Mouse (Mus musculus): ENCODE measurements at regions not wholly inside any gene's neighbourhood (a gene's known extent, or its start where the extent isn't known, plus 50 kb on each side); places are given as distances from the start of the nearest gene placed in this dataset.

DNA sequence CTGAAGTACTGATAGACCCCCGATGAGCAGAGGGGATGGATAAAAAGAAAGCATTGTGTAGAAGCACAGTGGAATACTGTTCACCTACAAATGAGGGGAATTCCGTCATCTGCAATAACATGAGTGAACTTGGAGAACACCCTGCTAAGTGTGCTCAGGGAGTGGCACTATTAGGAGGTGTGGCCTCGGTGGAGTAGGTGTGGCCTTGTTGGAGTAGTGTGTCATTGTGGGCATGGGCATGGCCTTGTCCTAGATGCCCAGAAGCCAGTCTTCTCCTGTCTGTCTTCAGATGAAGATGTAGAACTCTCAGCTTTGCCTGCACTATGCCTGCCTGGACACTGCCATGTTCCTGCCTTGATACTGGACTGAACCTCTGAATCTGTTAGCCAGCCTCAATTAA, 86.2 kb upstream of the Kl start:
- H3K27ac ChIP-seq: no peak overlapping the region
- no peak overlapping the region for H3K9ac ChIP-seq
- ATAC-seq (ENCODE audit: insufficient read depth, low FRiP score, low read depth): no peak
- WGBS: 81% methylated on average over 3 of the region's 3 CpGs
- H3K4me2 ChIP-seq: no peak overlapping the region
- no peaks in the 10 kb centered on the region for H3K27me3 ChIP-seq (replicated peaks)
- no peaks in the 10 kb centered on the region for H3K4me1 ChIP-seq
- no peaks in the 10 kb centered on the region for H3K36me3 ChIP-seq
- H3K9me3 ChIP-seq: no peaks in the 10 kb centered on the region
- H3K4me3 ChIP-seq (replicated peaks): no peak overlapping the region

- H3K4me1 ChIP-seq: no peaks in the 10 kb centered on the region
- H3K4me3 ChIP-seq (replicated peaks): no peak overlapping the region
- H3K9ac ChIP-seq: no peak overlapping the region
- ATAC-seq (ENCODE audit: insufficient read depth, low FRiP score, low read depth): no peak
- H3K4me2 ChIP-seq: no peak overlapping the region
- 46% methylated on average over 4 of the region's 4 CpGs for WGBS
- no peaks in the 10 kb centered on the region for H3K36me3 ChIP-seq
- no peaks in the 10 kb centered on the region for H3K27me3 ChIP-seq (replicated peaks)
- H3K9me3 ChIP-seq: no peaks in the 10 kb centered on the region
- no peak overlapping the region for H3K27ac ChIP-seq
Observed at GRCm38 (mm10) chr5:150869954-150870353, 82.5 kb upstream of the Kl start.

GRCm38 (mm10) chr5:150878805-150879204, 73.6 kb upstream of the Kl start:
- Histone ChIP-seq H3K27me3 (replicated peaks) (no peaks in the 10 kb centered on the region), H3K9ac (no peak overlapping the region), H3K36me3 (no peaks in the 10 kb centered on the region), H3K4me1 (no peaks in the 10 kb centered on the region), H3K27ac (no peak overlapping the region), H3K4me3 (replicated peaks) (no peak overlapping the region), H3K9me3 (no peaks in the 10 kb centered on the region), H3K4me2 (no peak overlapping the region)
- no peak for ATAC-seq (ENCODE audit: insufficient read depth, low FRiP score, low read depth)
- WGBS: 44% methylated on average over 4 of the region's 4 CpGs

DNA sequence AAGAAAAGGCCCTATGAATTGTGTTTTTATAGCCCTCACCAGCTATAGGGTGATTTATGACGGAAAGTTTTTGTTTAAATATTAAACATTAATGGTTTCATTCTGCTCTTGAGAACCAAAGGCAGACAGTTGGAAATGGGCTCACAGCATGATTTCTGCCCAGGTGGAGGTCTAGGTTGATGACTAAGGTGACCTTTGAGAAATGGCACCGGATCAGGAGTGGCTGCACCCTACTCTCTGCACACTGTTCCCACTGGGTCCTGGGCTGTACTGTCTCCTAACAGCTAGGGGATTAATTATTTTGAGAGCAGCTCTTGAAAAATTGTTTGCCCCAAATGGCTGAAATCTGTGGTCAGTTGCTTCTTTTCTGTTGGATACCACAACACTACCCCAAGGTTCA, 68.7 kb upstream of the Kl start:
- Histone ChIP-seq H3K36me3 (no peaks in the 10 kb centered on the region), H3K9ac (no peak overlapping the region), H3K27me3 (replicated peaks) (no peaks in the 10 kb centered on the region), H3K4me3 (replicated peaks) (no peak overlapping the region), H3K4me1 (no peaks in the 10 kb centered on the region), H3K27ac (no peak overlapping the region), H3K4me2 (no peak overlapping the region), H3K9me3 (no peaks in the 10 kb centered on the region)
- ATAC-seq (ENCODE audit: insufficient read depth, low FRiP score, low read depth): no peak
- 65% methylated on average over 2 of the region's 2 CpGs for WGBS

GRCm38 (mm10) chr5:150890086-150890485, 62.3 kb upstream of the Kl start:
- no peaks in the 10 kb centered on the region for H3K9me3 ChIP-seq
- no peaks in the 10 kb centered on the region for H3K36me3 ChIP-seq
- no peak overlapping the region for H3K4me3 ChIP-seq (replicated peaks)
- no peak overlapping the region for H3K27ac ChIP-seq
- no peaks in the 10 kb centered on the region for H3K27me3 ChIP-seq (replicated peaks)
- H3K4me1 ChIP-seq: peaks cover 4% of the 10 kb centered on the region; the same call in 1 of the 2 replicates
- H3K4me2 ChIP-seq: no peak overlapping the region
- ATAC-seq (ENCODE audit: insufficient read depth, low FRiP score, low read depth): peak; percentile 58; the same call in 1 of the 2 replicates
- no peak overlapping the region for H3K9ac ChIP-seq
- WGBS: 72% methylated on average over 4 of the region's 4 CpGs

DNA sequence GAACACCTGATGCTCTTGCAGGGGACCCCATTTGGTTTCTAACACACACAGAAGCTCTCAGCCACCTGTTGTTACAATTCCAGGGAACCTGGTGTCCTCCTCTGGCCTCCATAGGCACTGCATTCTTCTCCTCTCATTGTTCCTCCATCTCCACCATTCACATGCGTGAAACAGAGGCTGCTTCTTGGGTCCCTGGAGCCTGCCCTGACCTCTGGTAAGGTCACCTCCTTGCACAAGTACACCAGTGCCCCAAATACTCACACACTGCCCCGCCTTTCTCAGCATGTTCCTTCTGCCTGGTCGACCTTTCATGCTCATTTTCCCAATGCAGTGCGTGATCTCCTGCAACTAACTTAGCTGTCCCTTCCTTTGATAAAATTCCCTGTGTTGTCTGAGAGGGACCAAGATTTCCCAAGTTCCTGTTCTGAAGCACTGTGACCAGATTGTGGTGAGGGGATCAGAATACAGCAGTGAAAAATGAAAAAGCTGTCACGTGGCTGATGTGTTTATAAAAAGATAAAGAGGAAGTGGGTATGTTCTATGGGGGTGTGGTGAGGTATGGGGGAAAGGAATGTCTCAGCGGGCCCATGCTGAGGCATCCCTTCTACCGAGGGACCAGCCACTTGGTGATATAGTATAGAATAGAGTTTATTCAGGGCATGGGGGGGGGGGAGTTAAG, 61.0 kb upstream of the Kl start:
- H3K27ac ChIP-seq: no peak overlapping the region
- no peak overlapping the region for H3K4me2 ChIP-seq
- ATAC-seq (ENCODE audit: insufficient read depth, low FRiP score, low read depth): no peak
- H3K9me3 ChIP-seq: no peaks in the 10 kb centered on the region
- H3K36me3 ChIP-seq: no peaks in the 10 kb centered on the region
- H3K4me3 ChIP-seq (replicated peaks): no peak overlapping the region
- no peaks in the 10 kb centered on the region for H3K27me3 ChIP-seq (replicated peaks)
- H3K4me1 ChIP-seq: peaks cover 4% of the 10 kb centered on the region; the same call in 1 of the 2 replicates
- WGBS: 75% methylated on average over 7 of the region's 7 CpGs
- H3K9ac ChIP-seq: no peak overlapping the region

- WGBS: 17% methylated on average over 3 of the region's 3 CpGs
- ATAC-seq (ENCODE audit: insufficient read depth, low FRiP score, low read depth): no peak
- H3K4me2 ChIP-seq: no peak overlapping the region
- no peak overlapping the region for H3K4me3 ChIP-seq (replicated peaks)
- H3K36me3 ChIP-seq: no peaks in the 10 kb centered on the region
- no peaks in the 10 kb centered on the region for H3K27me3 ChIP-seq (replicated peaks)
- no peaks in the 10 kb centered on the region for H3K9me3 ChIP-seq
- H3K27ac ChIP-seq: no peak overlapping the region
- H3K4me1 ChIP-seq: peaks cover 4% of the 10 kb centered on the region; the same call in 1 of the 2 replicates
- no peak overlapping the region for H3K9ac ChIP-seq
Observed at GRCm38 (mm10) chr5:150894049-150894738, 58.2 kb upstream of the Kl start.

- Histone ChIP-seq H3K4me3 (replicated peaks) (no peak overlapping the region), H3K9me3 (no peaks in the 10 kb centered on the region), H3K36me3 (no peaks in the 10 kb centered on the region), H3K27ac (no peak overlapping the region), H3K4me1 (peaks cover 4% of the 10 kb centered on the region; the same call in 1 of the 2 replicates), H3K4me2 (no peak overlapping the region), H3K9ac (no peak overlapping the region), H3K27me3 (replicated peaks) (no peaks in the 10 kb centered on the region)
- WGBS: 48% methylated on average over 4 of the region's 4 CpGs
- no peak for ATAC-seq (ENCODE audit: insufficient read depth, low FRiP score, low read depth)
Observed at GRCm38 (mm10) chr5:150894739-150895085, 57.7 kb upstream of the Kl start.

GRCm38 (mm10) chr5:150901661-150902060, 50.7 kb upstream of the Kl start:
- Histone ChIP-seq H3K9ac (no peak overlapping the region), H3K36me3 (no peaks in the 10 kb centered on the region), H3K9me3 (no peaks in the 10 kb centered on the region), H3K4me2 (no peak overlapping the region), H3K4me1 (no peaks in the 10 kb centered on the region), H3K27ac (no peak overlapping the region), H3K4me3 (replicated peaks) (no peak overlapping the region), H3K27me3 (replicated peaks) (no peaks in the 10 kb centered on the region)
- ATAC-seq (ENCODE audit: insufficient read depth, low FRiP score, low read depth): no peak
- 81% methylated on average over 3 of the region's 3 CpGs for WGBS

All from stomach, embryonic 15.5 days (tissue).